In genomic region chr2:104711585-104712485, GRCm38 (mm10) we compare ENCODE assay signal across 1 mouse cellular context.
TF ChIP-seq lines count a peak whose summit lies in the region.

Tcp11l1 (minus strand) TSS chr2:104712169.

TF ChIP-seq in MEL, 35 proteins besides CTCF, POLR2A, EP300 and RAD21 (continued from another document):
- TF ChIP-seq NELFE (IDR thresholded peaks at IDR 0.05; ENCODE audit: low read depth, low read length) (peak; percentile 51), MXI1 (IDR thresholded peaks at IDR 0.05; ENCODE audit: low read depth, low read length) (peak; percentile 48), MAX (IDR thresholded peaks at IDR 0.05; ENCODE audit: low read length) (no peak), ETS1 (IDR thresholded peaks at IDR 0.05; ENCODE audit: low read depth, low read length) (no peak)
